Mouse (Mus musculus) lung, adult 2 months (tissue): ENCODE measurements at regions not wholly inside any gene's neighbourhood (a gene's known extent, or its start where the extent isn't known, plus 50 kb on each side); places are given as distances from the start of the nearest gene placed in this dataset.
A peak's percentile ranks its signal among the peaks of the same experiment; 100 is the strongest.

Experiments
- DNase-seq: peaks from one replicate; pipeline ENCODE4 v3.0.0; 2022
- H3K4me1 ChIP-seq: fragments of 200-500 bp; 2 replicates; pipeline ENCODE4 v1.6.1; 2011; ENCODE audit warnings: low read length; ENCODE audit not compliant: control insufficient read depth, insufficient read depth
- H3K4me3 ChIP-seq: fragments of 200-500 bp; replicated peaks from 2 replicates; pipeline ENCODE3; 2011; ENCODE audit warnings: low read depth, mild to moderate bottlenecking, control low read depth, low read length; ENCODE audit errors: extremely low read depth
- CTCF ChIP-seq: fragments of 200-500 bp; IDR thresholded peaks from 2 replicates; pipeline ENCODE4 v1.5.1; 2011; ENCODE audit warnings: mild to moderate bottlenecking, low read length, control low read depth; ENCODE audit not compliant: insufficient read depth
- POLR2A ChIP-seq: fragments of 200-500 bp; IDR thresholded peaks from 2 replicates; pipeline ENCODE4 v1.6.1; 2011; ENCODE audit warnings: low read depth, mild to moderate bottlenecking, control low read depth, low read length, borderline replicate concordance; ENCODE audit errors: extremely low read depth
- WGBS: fragments of 180-500 bp; shearing (Covaris S2); methylation state at CpG from one replicate; pipeline ENCODE4 v1.1.7; 2018; 5-methylcytosine and 5-hydroxymethylcytosine counted together

GRCm38 (mm10) chr16:9439300-9439856 is 556.0 kb downstream of the Grin2a start:
- 42% methylated on average over 2 of the region's 2 CpGs for whole genome bisulfite sequencing
- TF ChIP-seq POLR2A = no peak
- no peak for TF ChIP-seq CTCF
- no peaks in the 10 kb centered on the region for H3K4me1 ChIP-seq
- no peak overlapping the region for H3K4me3 ChIP-seq
- DNase-seq = no peak

GRCm38 (mm10) chr16:9439891-9440290 is 555.5 kb downstream of the Grin2a start:
- no peak overlapping the region for H3K4me3 ChIP-seq
- 82% methylated on average over 1 of the region's 1 CpGs for WGBS
- no peak for DNase-seq
- H3K4me1 ChIP-seq = no peaks in the 10 kb centered on the region
- TF ChIP-seq CTCF (no peak), POLR2A (no peak)

GRCm38 (mm10) chr16:9452058-9452457 is 543.3 kb downstream of the Grin2a start:
- WGBS = 86% methylated on average over 4 of the region's 4 CpGs
- no peak for DNase-seq
- no peaks in the 10 kb centered on the region for H3K4me1 ChIP-seq
- no peak overlapping the region for H3K4me3 ChIP-seq
- TF ChIP-seq POLR2A = no peak
- TF ChIP-seq CTCF = no peak

- H3K4me3 ChIP-seq = no peak overlapping the region
These were observed 537.8 kb downstream of the Grin2a start for GRCm38 (mm10) chr16:9457574-9457973.

GRCm38 (mm10) chr16:9462497-9462896 is 532.9 kb downstream of the Grin2a start:
- DNase-seq = no peak
- TF ChIP-seq POLR2A (no peak), CTCF (no peak)
- Histone ChIP-seq H3K4me3 (no peak overlapping the region), H3K4me1 (no peaks in the 10 kb centered on the region)
- 88% methylated on average over 3 of the region's 3 CpGs for WGBS

More at GRCm38 (mm10) chr16:9457574-9457973, 537.8 kb downstream of the Grin2a start:
- H3K4me1 ChIP-seq = no peaks in the 10 kb centered on the region
- 61% methylated on average over 6 of the region's 6 CpGs for WGBS
- DNase-seq = no peak
- TF ChIP-seq CTCF (no peak), POLR2A (no peak)

- DNase-seq = no peak
- WGBS = 55% methylated on average over 4 of the region's 4 CpGs
- peak; percentile 14; the same call in 1 of the 2 replicates for TF ChIP-seq CTCF
- no peak for TF ChIP-seq POLR2A
- Histone ChIP-seq H3K4me3 (no peak overlapping the region), H3K4me1 (no peaks in the 10 kb centered on the region)
These were observed 526.0 kb downstream of the Grin2a start for GRCm38 (mm10) chr16:9469394-9469793.

- no peak for TF ChIP-seq CTCF
- TF ChIP-seq POLR2A = no peak
- 53% methylated on average over 1 of the region's 1 CpGs for WGBS
- Histone ChIP-seq H3K4me3 (no peak overlapping the region), H3K4me1 (no peaks in the 10 kb centered on the region)
- no peak for DNase-seq
These were observed 510.1 kb downstream of the Grin2a start for GRCm38 (mm10) chr16:9485291-9485690.

- H3K4me1 ChIP-seq = no peaks in the 10 kb centered on the region
- no peak for DNase-seq
- TF ChIP-seq CTCF = no peak
- no peak for TF ChIP-seq POLR2A
- H3K4me3 ChIP-seq = no peak overlapping the region
- WGBS = 35% methylated on average over 2 of the region's 2 CpGs
These were observed 497.1 kb downstream of the Grin2a start for GRCm38 (mm10) chr16:9498301-9498700.

- no peak for TF ChIP-seq POLR2A
- TF ChIP-seq CTCF = no peak
- no peaks in the 10 kb centered on the region for H3K4me1 ChIP-seq
- DNase-seq = peak; percentile 19
- no peak overlapping the region for H3K4me3 ChIP-seq
- WGBS = 44% methylated on average over 4 of the region's 4 CpGs
These were observed 493.6 kb downstream of the Grin2a start for GRCm38 (mm10) chr16:9501713-9502112.

GRCm38 (mm10) chr16:9509666-9510065 is 485.7 kb downstream of the Grin2a start:
- WGBS = 67% methylated on average over 1 of the region's 1 CpGs
- no peak overlapping the region for H3K4me3 ChIP-seq
- DNase-seq = no peak
- H3K4me1 ChIP-seq = no peaks in the 10 kb centered on the region
- no peak for TF ChIP-seq POLR2A
- no peak for TF ChIP-seq CTCF

GRCm38 (mm10) chr16:9514538-9514937 is 480.8 kb downstream of the Grin2a start:
- no peak for DNase-seq
- 59% methylated on average over 4 of the region's 4 CpGs for WGBS
- TF ChIP-seq CTCF (no peak), POLR2A (no peak)

More at GRCm38 (mm10) chr16:9514538-9514937, 480.8 kb downstream of the Grin2a start:
- no peaks in the 10 kb centered on the region for H3K4me1 ChIP-seq
- H3K4me3 ChIP-seq = no peak overlapping the region
